Mouse (Mus musculus): Measurements from ENCODE around the gene Gm5798.
"Not testable (repeated sequence)": the region's sequence is repeated elsewhere in the genome, so short reads cannot be mapped to it uniquely, and the experiment has no call there.

Gene Gm5798

GRCm38 (mm10) chr14:41348309-41348708 is at the start of gene Gm5798:
Gm5798 (plus strand) TSS chr14:41348609.
- DNase-seq (ENCODE audit: low read depth, low spot score) = not testable (repeated sequence)

- not testable (repeated sequence) for DNase-seq (ENCODE audit: low read depth, low spot score)
Measured at GRCm38 (mm10) chr14:41386279-41386678, 37.9 kb downstream of the Gm5798 start, which contains the start of gene Gm7945. Gm7945 (minus strand) TSS chr14:41386379.

Data from c-Kit-negative CD71-positive TER-119-positive erythroid progenitor cells, embryonic 14.5 days (primary cell).